Mouse (Mus musculus) E14TG2a.4 (cell line): Measurements from ENCODE around the gene Plaur.

ENCODE experiments used
- CTCF ChIP-seq: conservative IDR thresholded peaks from 2 replicates; pipeline ENCODE4 v1.5.1; 2014; ENCODE audit warnings: low read length
- NANOG ChIP-seq: IDR thresholded peaks from 2 replicates; pipeline ENCODE4 v1.6.1; 2014; ENCODE audit warnings: borderline replicate concordance, low read length, mixed read lengths
- POU5F1 ChIP-seq: IDR thresholded peaks from 2 replicates; pipeline ENCODE4 v1.6.1; 2014; ENCODE audit warnings: low read length, borderline replicate concordance

- no peak for TF ChIP-seq POU5F1
- no peak for TF ChIP-seq CTCF
- no peak for TF ChIP-seq NANOG
Measured at GRCm38 (mm10) chr7:24466835-24467234, 4.6 kb downstream of the Plaur start.
